Mouse (Mus musculus): Measurements from ENCODE around the gene Zfpm1.
"Not testable (repeated sequence)": the region's sequence is repeated elsewhere in the genome, so short reads cannot be mapped to it uniquely, and the experiment has no call there.

Zfpm1 gene

GRCm38 (mm10) chr8:122322792-122323191 lies 40.9 kb downstream of the Zfpm1 start:
- in situ Hi-C loops (cut with MboI, MseI), result no loop called here

DNA sequence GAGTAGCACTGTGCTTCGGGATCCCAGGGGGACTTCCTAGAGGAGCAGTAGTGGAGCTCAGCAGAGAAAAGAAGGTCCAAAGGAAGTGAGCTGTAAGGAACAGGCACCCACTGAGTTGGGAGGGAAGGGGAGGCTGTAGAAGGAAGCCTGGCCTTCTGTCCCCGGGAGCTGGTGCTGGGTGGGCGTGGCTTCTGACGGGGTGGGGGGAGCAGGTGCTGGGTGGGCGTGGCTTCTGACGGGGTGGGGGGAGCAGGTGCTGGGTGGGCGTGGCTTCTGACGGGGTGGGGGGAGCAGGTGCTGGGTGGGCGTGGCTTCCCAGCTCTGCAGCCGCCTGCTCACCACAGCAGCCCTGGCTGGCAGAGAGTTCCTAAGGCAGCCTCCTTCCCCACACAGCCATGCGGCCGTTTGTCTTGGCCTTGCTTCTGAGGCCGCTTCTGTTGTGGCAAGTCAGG lies 42.0 kb downstream of the Zfpm1 start:
- in situ Hi-C loops (cut with MboI, MseI), result not testable (repeated sequence)

- in situ Hi-C loops (cut with MboI, MseI), result no loop called here
Measured at GRCm38 (mm10) chr8:122325196-122325595, 43.3 kb downstream of the Zfpm1 start.

GRCm38 (mm10) chr8:122326114-122326542 lies 44.2 kb downstream of the Zfpm1 start:
- in situ Hi-C loops (cut with MboI, MseI), result no loop called here

GRCm38 (mm10) chr8:122329072-122329471 lies 47.1 kb downstream of the Zfpm1 start:
- in situ Hi-C loops (cut with MboI, MseI), result no loop called here

DNA sequence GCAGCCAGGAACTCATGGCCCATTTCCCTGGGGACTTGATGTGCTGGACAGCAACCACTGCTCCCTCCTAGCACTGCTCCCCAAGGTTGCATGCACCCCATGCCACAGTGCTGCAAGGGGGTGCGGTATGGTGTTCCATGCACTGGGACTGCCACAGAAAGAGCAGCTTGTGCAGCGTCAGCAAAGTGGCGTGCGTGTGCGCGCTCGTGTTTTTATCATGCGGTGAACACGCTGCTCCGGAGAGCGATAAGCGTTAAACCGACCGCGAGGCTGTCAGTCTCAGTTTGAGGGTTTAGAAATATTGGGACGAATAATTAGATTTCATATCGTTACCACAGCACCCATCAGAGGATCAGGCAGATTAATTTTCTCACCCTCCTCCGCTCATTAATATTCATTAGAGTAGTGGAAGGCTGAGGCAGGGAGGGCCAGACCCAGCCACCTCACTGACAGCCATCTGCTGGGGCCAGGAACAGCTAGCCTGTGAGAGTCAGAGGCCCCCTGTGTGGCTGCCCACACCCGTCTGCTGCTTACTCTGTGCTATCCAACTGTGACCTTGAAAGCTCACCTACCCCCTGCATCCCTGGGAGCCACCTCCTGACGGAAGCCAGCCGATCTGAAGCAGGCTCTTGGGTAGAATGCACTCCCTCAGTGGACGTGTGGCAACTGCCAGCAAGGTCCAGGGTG lies 47.8 kb downstream of the Zfpm1 start:
- in situ Hi-C loops (cut with MboI, MseI), result loop anchor here (5.0 to 10.0 kb wide), 2 partner anchors 57 to 335 kb away; no protein-coding TSS in a partner anchor

- in situ Hi-C loops (cut with MboI, MseI), result loop anchor here (5.0 to 10.0 kb wide), 2 partner anchors 58 to 336 kb away; no protein-coding TSS in a partner anchor
Measured at GRCm38 (mm10) chr8:122330446-122331133, 48.6 kb downstream of the Zfpm1 start.

GRCm38 (mm10) chr8:122331134-122331523 lies 49.2 kb downstream of the Zfpm1 start:
- in situ Hi-C loops (cut with MboI, MseI), result loop anchor here (5.0 to 10.0 kb wide), 2 partner anchors 59 to 336 kb away; no protein-coding TSS in a partner anchor

DNA sequence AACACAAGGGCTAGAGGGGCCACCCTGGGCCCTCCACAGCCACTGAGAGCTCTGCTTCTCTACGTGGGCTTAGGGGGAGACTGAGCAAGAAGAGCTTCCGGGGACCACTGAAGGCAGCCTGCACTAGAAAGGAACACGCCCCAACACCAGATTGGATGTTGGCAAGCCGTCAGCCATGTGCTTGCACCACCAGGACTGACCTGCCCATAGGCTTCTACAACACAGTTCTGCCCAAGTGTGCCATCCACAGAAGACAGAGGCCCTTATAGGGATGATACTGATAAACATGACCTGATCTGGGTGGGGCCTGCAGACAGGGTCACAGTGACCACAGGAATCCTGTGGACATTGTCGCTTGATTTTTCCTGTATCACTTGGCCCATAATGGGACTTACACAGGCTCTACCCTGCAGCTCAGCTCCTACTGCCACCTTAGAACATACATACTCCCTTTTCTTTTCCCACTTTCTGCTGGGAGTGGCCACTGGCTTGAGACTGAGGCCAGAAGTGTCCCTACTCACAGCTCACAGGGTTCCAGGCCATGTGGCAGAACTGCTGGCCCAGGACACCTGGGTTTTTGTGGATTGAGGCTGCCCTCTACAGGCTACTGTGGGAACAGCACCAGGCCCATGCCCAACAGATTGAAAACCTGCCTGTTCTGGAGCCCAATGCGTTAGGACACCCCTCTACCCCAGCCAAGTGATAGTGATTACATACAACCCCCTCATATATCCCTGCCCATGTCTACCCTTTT lies 51.0 kb downstream of the Zfpm1 start:
- in situ Hi-C loops (cut with MboI, MseI), result loop anchor here (5.0 to 10.0 kb wide), 2 partner anchors 61 to 338 kb away; no protein-coding TSS in a partner anchor

GRCm38 (mm10) chr8:122333531-122333930 lies 51.6 kb downstream of the Zfpm1 start:
- in situ Hi-C loops (cut with MboI, MseI), result loop anchor here (5.0 to 10.0 kb wide), 2 partner anchors 61 to 339 kb away; no protein-coding TSS in a partner anchor

GRCm38 (mm10) chr8:122334791-122335490 lies 53.0 kb downstream of the Zfpm1 start:
- in situ Hi-C loops (cut with MboI, MseI), result loop anchor here (5.0 to 10.0 kb wide), 2 partner anchors 63 to 340 kb away; no protein-coding TSS in a partner anchor

DNA sequence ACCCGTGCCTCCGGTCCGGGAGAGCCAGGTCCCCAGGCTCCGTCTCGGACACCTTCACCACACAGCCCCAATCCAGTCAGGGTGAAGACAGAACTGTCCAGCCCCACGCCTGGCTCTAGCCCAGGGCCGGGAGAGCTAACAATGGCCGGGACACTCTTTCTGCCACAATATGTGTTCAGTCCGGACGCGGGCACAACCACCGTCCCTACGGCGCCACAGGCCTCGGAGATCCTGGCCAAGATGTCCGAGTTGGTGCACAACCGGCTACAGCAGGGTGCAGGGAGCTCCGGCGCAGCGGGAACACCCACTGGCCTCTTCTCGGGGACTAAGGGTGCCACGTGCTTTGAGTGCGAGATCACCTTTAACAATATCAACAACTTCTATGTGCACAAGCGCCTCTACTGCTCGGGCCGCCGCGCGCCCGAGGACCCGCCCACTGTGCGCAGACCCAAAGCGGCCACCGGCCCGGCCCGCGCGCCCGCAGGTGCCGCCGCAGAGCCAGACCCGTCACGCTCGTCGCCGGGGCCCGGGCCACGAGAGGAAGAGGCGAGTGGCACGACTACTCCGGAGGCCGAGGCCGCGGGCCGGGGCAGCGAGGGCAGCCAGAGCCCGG lies 53.8 kb downstream of the Zfpm1 start:
- in situ Hi-C loops (cut with MboI, MseI), result loop anchor here (10.0 kb wide), 1 partner anchor 341 kb away; no protein-coding TSS in a partner anchor

DNA sequence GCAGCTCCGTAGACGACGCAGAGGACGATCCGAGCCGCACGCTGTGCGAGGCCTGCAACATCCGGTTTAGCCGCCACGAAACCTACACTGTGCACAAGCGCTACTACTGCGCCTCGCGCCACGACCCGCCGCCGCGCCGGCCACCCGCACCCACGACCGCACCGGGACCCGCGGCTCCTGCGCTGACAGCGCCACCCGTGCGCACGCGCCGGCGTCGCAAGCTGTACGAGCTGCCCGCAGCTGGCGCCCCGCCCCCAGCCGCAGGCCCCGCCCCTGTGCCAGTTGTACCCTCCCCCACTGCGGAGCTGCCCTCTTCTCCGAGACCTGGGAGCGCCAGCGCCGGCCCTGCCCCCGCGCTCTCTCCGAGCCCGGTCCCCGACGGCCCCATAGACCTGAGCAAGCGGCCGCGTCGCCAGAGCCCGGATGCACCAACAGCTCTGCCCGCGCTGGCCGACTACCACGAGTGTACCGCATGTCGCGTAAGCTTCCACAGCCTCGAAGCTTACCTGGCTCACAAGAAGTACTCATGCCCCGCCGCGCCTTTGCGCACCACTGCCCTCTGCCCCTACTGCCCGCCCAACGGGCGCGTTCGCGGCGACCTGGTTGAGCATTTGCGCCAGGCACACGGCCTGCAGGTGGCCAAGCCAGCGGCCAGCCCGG lies 54.4 kb downstream of the Zfpm1 start:
- in situ Hi-C loops (cut with MboI, MseI), result loop anchor here (10.0 kb wide), 1 partner anchor 342 kb away; no protein-coding TSS in a partner anchor

GRCm38 (mm10) chr8:122338852-122339251 lies 56.9 kb downstream of the Zfpm1 start:
- in situ Hi-C loops (cut with MboI, MseI), result loop anchor here (10.0 kb wide), 1 partner anchor 344 kb away; no protein-coding TSS in a partner anchor

- in situ Hi-C loops (cut with MboI, MseI), result loop anchor here (10.0 kb wide), 1 partner anchor 1374 kb away; no protein-coding TSS in a partner anchor
Measured at GRCm38 (mm10) chr8:122340761-122341160, 58.8 kb downstream of the Zfpm1 start.

GRCm38 (mm10) chr8:122341790-122342189 lies 59.8 kb downstream of the Zfpm1 start:
- in situ Hi-C loops (cut with MboI, MseI), result loop anchor here (10.0 kb wide), 1 partner anchor 1373 kb away; no protein-coding TSS in a partner anchor

DNA sequence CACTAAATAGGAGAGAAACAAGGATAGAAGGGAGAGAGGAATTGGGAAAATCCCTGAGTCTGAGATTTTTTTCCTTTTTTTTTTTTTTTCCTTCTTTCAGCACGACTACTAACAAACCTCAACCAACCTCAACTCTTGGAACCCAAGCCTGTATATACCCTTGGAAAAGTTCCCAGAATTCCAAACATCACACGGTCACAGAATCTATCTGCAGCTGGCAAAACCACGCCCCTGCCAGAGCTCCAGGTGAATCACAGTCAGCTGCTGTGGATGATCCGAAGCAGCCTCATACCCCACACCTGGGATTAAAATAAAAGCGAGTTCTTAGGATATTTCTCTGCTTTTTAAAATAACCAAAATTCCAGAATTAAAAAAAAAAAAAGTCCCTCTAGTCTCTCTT lies 60.4 kb downstream of the Zfpm1 start:
- in situ Hi-C loops (cut with MboI, MseI), result loop anchor here (10.0 kb wide), 1 partner anchor 1372 kb away; no protein-coding TSS in a partner anchor

DNA sequence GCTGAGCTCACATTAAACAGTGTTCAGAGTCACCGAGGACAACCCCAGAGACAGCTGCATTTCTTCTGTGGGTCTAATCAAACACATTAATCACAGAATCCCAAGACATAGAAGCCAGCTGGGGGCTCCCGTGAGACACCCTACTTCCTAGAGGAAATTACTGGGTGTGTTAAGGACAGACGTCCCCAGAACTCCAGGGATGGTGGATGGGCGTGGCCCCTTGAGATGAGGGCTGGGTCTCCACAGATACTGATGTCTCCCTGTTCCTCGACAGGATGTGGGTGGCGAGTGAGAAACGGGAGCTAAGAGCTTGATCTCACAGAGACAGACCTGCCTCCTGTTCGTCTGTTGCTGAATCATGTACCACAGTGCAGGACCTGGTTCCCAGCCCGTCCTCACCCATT lies 60.9 kb downstream of the Zfpm1 start:
- in situ Hi-C loops (cut with MboI, MseI), result loop anchor here (10.0 kb wide), 1 partner anchor 1372 kb away; no protein-coding TSS in a partner anchor

GRCm38 (mm10) chr8:122343341-122343740 lies 61.4 kb downstream of the Zfpm1 start:
- in situ Hi-C loops (cut with MboI, MseI), result loop anchor here (10.0 kb wide), 1 partner anchor 1371 kb away; no protein-coding TSS in a partner anchor
